Mouse (Mus musculus): ENCODE measurements around the gene Prpf31. TPM values are rescaled to one million over a fixed set of nuclear protein-coding genes. Genes with fewer than 3 reads are reported as not detected.
A peak's percentile ranks its signal among the peaks of the same experiment; 100 is the strongest.

Gene Prpf31
- polyA plus RNA-seq, 1 experiment, result 42.4 TPM

GRCm38 (mm10) chr7:3676371-3676770, 46.6 kb downstream of the Prpf31 start:
- Histone ChIP-seq H3K27me3 (ENCODE audit: control insufficient read depth, insufficient read depth, low read length) (no peaks in the 10 kb centered on the region), H3K27ac (ENCODE audit: control insufficient read depth, insufficient read depth, low read length) (no peak overlapping the region), H3K4me3 (ENCODE audit: control insufficient read depth, insufficient read depth, low read length) (no peak overlapping the region), H3K4me1 (replicated peaks; ENCODE audit: control insufficient read depth, insufficient read depth, low read length) (peaks cover 4% of the 10 kb centered on the region; the same call in 1 of the 2 replicates), H3K36me3 (ENCODE audit: control insufficient read depth, insufficient read depth, low read length) (no peaks in the 10 kb centered on the region)
- DNase-seq, result no peak
- 93% methylated on average over 12 of the region's 12 CpGs for WGBS
- TF ChIP-seq CTCF (IDR thresholded peaks at IDR 0.05; ENCODE audit: borderline replicate concordance, control insufficient read depth, extremely low read depth, insufficient read depth, low read length, poor library complexity), result no peak
- TF ChIP-seq POLR2A (IDR thresholded peaks at IDR 0.05; ENCODE audit: control insufficient read depth, extremely low read depth, insufficient read depth, low read length, poor library complexity), result no peak

GRCm38 (mm10) chr7:3677342-3677741, 47.6 kb downstream of the Prpf31 start, which contains the start of gene Tmc4:
Tmc4 (minus strand) TSS chr7:3677553.
- no peaks in the 10 kb centered on the region for H3K36me3 ChIP-seq (ENCODE audit: control insufficient read depth, insufficient read depth, low read length)
- H3K27ac ChIP-seq (ENCODE audit: control insufficient read depth, insufficient read depth, low read length), result no peak within 1 kb of the TSS
- TF ChIP-seq POLR2A (IDR thresholded peaks at IDR 0.05; ENCODE audit: control insufficient read depth, extremely low read depth, insufficient read depth, low read length, poor library complexity) (no peak), CTCF (IDR thresholded peaks at IDR 0.05; ENCODE audit: borderline replicate concordance, control insufficient read depth, extremely low read depth, insufficient read depth, low read length, poor library complexity) (no peak)
- DNase-seq, result no peak
- H3K27me3 ChIP-seq (ENCODE audit: control insufficient read depth, insufficient read depth, low read length), result no peaks in the 10 kb centered on the region
- 92% methylated on average over 9 of the region's 9 CpGs for WGBS
- no peak within 1 kb of the TSS for H3K4me3 ChIP-seq (ENCODE audit: control insufficient read depth, insufficient read depth, low read length)
- peaks cover 4% of the 10 kb centered on the region; the same call in 1 of the 2 replicates for H3K4me1 ChIP-seq (replicated peaks; ENCODE audit: control insufficient read depth, insufficient read depth, low read length)

- Histone ChIP-seq H3K36me3 (ENCODE audit: control insufficient read depth, insufficient read depth, low read length) (no peaks in the 10 kb centered on the region), H3K4me1 (replicated peaks; ENCODE audit: control insufficient read depth, insufficient read depth, low read length) (no peaks in the 10 kb centered on the region), H3K27ac (ENCODE audit: control insufficient read depth, insufficient read depth, low read length) (no peak overlapping the region), H3K4me3 (ENCODE audit: control insufficient read depth, insufficient read depth, low read length) (no peak overlapping the region), H3K27me3 (ENCODE audit: control insufficient read depth, insufficient read depth, low read length) (no peaks in the 10 kb centered on the region)
- no peak for DNase-seq
- 95% methylated on average over 10 of the region's 10 CpGs for WGBS
- TF ChIP-seq CTCF (IDR thresholded peaks at IDR 0.05; ENCODE audit: borderline replicate concordance, control insufficient read depth, extremely low read depth, insufficient read depth, low read length, poor library complexity) (no peak), POLR2A (IDR thresholded peaks at IDR 0.05; ENCODE audit: control insufficient read depth, extremely low read depth, insufficient read depth, low read length, poor library complexity) (no peak)
Observed at GRCm38 (mm10) chr7:3683908-3684550, 54.2 kb downstream of the Prpf31 start.

- Histone ChIP-seq H3K27ac (ENCODE audit: control insufficient read depth, insufficient read depth, low read length) (no peak overlapping the region), H3K36me3 (ENCODE audit: control insufficient read depth, insufficient read depth, low read length) (no peaks in the 10 kb centered on the region), H3K27me3 (ENCODE audit: control insufficient read depth, insufficient read depth, low read length) (no peaks in the 10 kb centered on the region), H3K4me3 (ENCODE audit: control insufficient read depth, insufficient read depth, low read length) (no peak overlapping the region), H3K4me1 (replicated peaks; ENCODE audit: control insufficient read depth, insufficient read depth, low read length) (no peaks in the 10 kb centered on the region)
- TF ChIP-seq POLR2A (IDR thresholded peaks at IDR 0.05; ENCODE audit: control insufficient read depth, extremely low read depth, insufficient read depth, low read length, poor library complexity) (no peak), CTCF (IDR thresholded peaks at IDR 0.05; ENCODE audit: borderline replicate concordance, control insufficient read depth, extremely low read depth, insufficient read depth, low read length, poor library complexity) (no peak)
- 97% methylated on average over 8 of the region's 8 CpGs for WGBS
- DNase-seq, result no peak
Observed at GRCm38 (mm10) chr7:3684698-3685097, 54.9 kb downstream of the Prpf31 start.

GRCm38 (mm10) chr7:3685400-3686187, 55.8 kb downstream of the Prpf31 start:
- 97% methylated on average over 31 of the region's 31 CpGs for WGBS
- no peaks in the 10 kb centered on the region for H3K4me1 ChIP-seq (replicated peaks; ENCODE audit: control insufficient read depth, insufficient read depth, low read length)
- TF ChIP-seq CTCF (IDR thresholded peaks at IDR 0.05; ENCODE audit: borderline replicate concordance, control insufficient read depth, extremely low read depth, insufficient read depth, low read length, poor library complexity) (no peak), POLR2A (IDR thresholded peaks at IDR 0.05; ENCODE audit: control insufficient read depth, extremely low read depth, insufficient read depth, low read length, poor library complexity) (no peak)
- H3K27me3 ChIP-seq (ENCODE audit: control insufficient read depth, insufficient read depth, low read length), result no peaks in the 10 kb centered on the region
- no peak overlapping the region for H3K27ac ChIP-seq (ENCODE audit: control insufficient read depth, insufficient read depth, low read length)
- no peak for DNase-seq
- no peak overlapping the region for H3K4me3 ChIP-seq (ENCODE audit: control insufficient read depth, insufficient read depth, low read length)
- H3K36me3 ChIP-seq (ENCODE audit: control insufficient read depth, insufficient read depth, low read length), result no peaks in the 10 kb centered on the region

DNA sequence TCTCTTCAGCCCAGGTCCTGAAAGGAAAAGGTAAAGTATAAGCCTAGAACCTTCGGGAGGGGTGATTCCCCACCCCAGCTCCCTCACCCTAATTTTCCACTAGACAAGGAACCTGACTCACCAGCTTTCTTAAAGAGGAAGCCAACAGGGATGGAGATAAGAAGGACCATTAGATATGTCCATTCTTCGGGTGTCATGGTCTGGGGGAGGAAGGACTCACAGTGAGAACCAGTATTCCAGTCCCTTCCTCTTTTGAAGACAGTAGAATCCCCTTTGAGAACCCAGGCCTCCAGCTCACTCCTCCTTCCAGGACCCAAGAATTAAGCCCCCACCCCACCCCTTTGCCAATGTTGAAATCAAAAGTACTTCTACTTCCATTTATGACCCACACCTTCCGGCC, 62.1 kb downstream of the Prpf31 start:
- 15% methylated on average over 3 of the region's 3 CpGs for whole genome bisulfite sequencing

More for the DNA sequence above, 62.1 kb downstream of the Prpf31 start:
- no peak for DNase-seq
- Histone ChIP-seq H3K27ac (ENCODE audit: control insufficient read depth, insufficient read depth, low read length) (no peak overlapping the region; the same call in 1 of the 2 replicates), H3K4me1 (replicated peaks; ENCODE audit: control insufficient read depth, insufficient read depth, low read length) (peaks cover 16% of the 10 kb centered on the region), H3K36me3 (ENCODE audit: control insufficient read depth, insufficient read depth, low read length) (no peaks in the 10 kb centered on the region), H3K27me3 (ENCODE audit: control insufficient read depth, insufficient read depth, low read length) (no peaks in the 10 kb centered on the region), H3K4me3 (ENCODE audit: control insufficient read depth, insufficient read depth, low read length) (peak overlapping the region; percentile 69)
- TF ChIP-seq POLR2A (IDR thresholded peaks at IDR 0.05; ENCODE audit: control insufficient read depth, extremely low read depth, insufficient read depth, low read length, poor library complexity) (no peak), CTCF (IDR thresholded peaks at IDR 0.05; ENCODE audit: borderline replicate concordance, control insufficient read depth, extremely low read depth, insufficient read depth, low read length, poor library complexity) (no peak)

Other genes starting within 250 kb of the Prpf31 start
- 0.82 and 0.88 TPM in 2 replicates for gene Cacng8, start 239.3 kb upstream of the Prpf31 start, polyA plus RNA-seq (2012; rRNA removed)
- gene Cacng6, start 205.8 kb upstream of the Prpf31 start, polyA plus RNA-seq (2012; rRNA removed), result 0.11 and 0.40 TPM in 2 replicates
- gene Tarm1, start 127.4 kb upstream of the Prpf31 start, polyA plus RNA-seq (2012; rRNA removed), result 0.52 and 0.53 TPM in 2 replicates
- gene Oscar, start 13.8 kb upstream of the Prpf31 start, polyA plus RNA-seq (2012; rRNA removed), result 0.13 and 0.60 TPM in 2 replicates
- 231 and 311 TPM in 2 replicates for gene Ndufa3, start 12.6 kb upstream of the Prpf31 start, polyA plus RNA-seq (2012; rRNA removed)
- gene Tfpt, start 56 bp upstream of the Prpf31 start, polyA plus RNA-seq (2012; rRNA removed), result 9.4 and 12.5 TPM in 2 replicates
- gene Cnot3, start 15.3 kb downstream of the Prpf31 start, polyA plus RNA-seq (2012; rRNA removed), result 185 and 202 TPM in 2 replicates
- gene Leng1, start 35.9 kb downstream of the Prpf31 start, polyA plus RNA-seq (2012; rRNA removed), result 4.3 and 4.9 TPM in 2 replicates
- gene Tmc4, start 47.6 kb downstream of the Prpf31 start, polyA plus RNA-seq (2012; rRNA removed), result 21.7 and 27.9 TPM in 2 replicates
- 53.6 and 57.6 TPM in 2 replicates for gene Tsen34, start 62.9 kb downstream of the Prpf31 start, polyA plus RNA-seq (2012; rRNA removed)
- 75.5 and 82.5 TPM in 2 replicates for gene Mboat7, start 63.5 kb downstream of the Prpf31 start, polyA plus RNA-seq (2012; rRNA removed)
- gene Rps9, start 74.0 kb downstream of the Prpf31 start, polyA plus RNA-seq (2012; rRNA removed), result 2,860 and 2,943 TPM in 2 replicates
- gene Pirb, start 90.4 kb downstream of the Prpf31 start, polyA plus RNA-seq (2012; rRNA removed), result 17.5 and 20.0 TPM in 2 replicates
- 0.41 and 0.59 TPM in 2 replicates for gene Gm15448, start 195.7 kb downstream of the Prpf31 start, polyA plus RNA-seq (2012; rRNA removed)
- 1.1 and 2.0 TPM in 2 replicates for gene Pira2, start 215.1 kb downstream of the Prpf31 start, polyA plus RNA-seq (2012; rRNA removed)